Mouse (Mus musculus) ovary, postnatal 10 days (tissue): Measurements from ENCODE around the gene Hnrnpll.

ENCODE experiments used
- DNase-seq: peaks from one replicate; pipeline ENCODE4 v3.0.0; 2022; ENCODE audit warnings: low spot score

The Hnrnpll gene

GRCm38 (mm10) chr17:79999631-80000030 lies 62.5 kb downstream of the Hnrnpll start:
- DNase-seq, result no peak

- DNase-seq, result no peak
These were observed 63.1 kb downstream of the Hnrnpll start for GRCm38 (mm10) chr17:79998986-79999385.

- no peak for DNase-seq
These were observed 66.9 kb downstream of the Hnrnpll start for GRCm38 (mm10) chr17:79995091-79995691.

GRCm38 (mm10) chr17:79992114-79992513 lies 70.0 kb downstream of the Hnrnpll start:
- DNase-seq, result no peak

- DNase-seq, result no peak
These were observed 70.8 kb downstream of the Hnrnpll start for GRCm38 (mm10) chr17:79991166-79991958.

- no peak for DNase-seq
These were observed 72.0 kb downstream of the Hnrnpll start for GRCm38 (mm10) chr17:79990161-79990560.

- DNase-seq, result no peak
These were observed 77.7 kb downstream of the Hnrnpll start for GRCm38 (mm10) chr17:79984450-79984849.

- no peak for DNase-seq
These were observed 79.1 kb downstream of the Hnrnpll start for GRCm38 (mm10) chr17:79982955-79983529.

- no peak for DNase-seq
These were observed 79.6 kb downstream of the Hnrnpll start for GRCm38 (mm10) chr17:79982548-79982947.

GRCm38 (mm10) chr17:79981758-79982481 lies 80.2 kb downstream of the Hnrnpll start:
- DNase-seq, result no peak

- DNase-seq, result no peak
These were observed 80.8 kb downstream of the Hnrnpll start for GRCm38 (mm10) chr17:79981348-79981747.

- no peak for DNase-seq
These were observed 81.6 kb downstream of the Hnrnpll start for GRCm38 (mm10) chr17:79980421-79981120.
